Mouse (Mus musculus) cerebellum, adult 9-10 months (tissue): ENCODE results near the gene Ano4.

Source experiments
- DNase-seq: peaks from one replicate; pipeline ENCODE4 v3.0.0; 2022

Ano4 gene

DNA sequence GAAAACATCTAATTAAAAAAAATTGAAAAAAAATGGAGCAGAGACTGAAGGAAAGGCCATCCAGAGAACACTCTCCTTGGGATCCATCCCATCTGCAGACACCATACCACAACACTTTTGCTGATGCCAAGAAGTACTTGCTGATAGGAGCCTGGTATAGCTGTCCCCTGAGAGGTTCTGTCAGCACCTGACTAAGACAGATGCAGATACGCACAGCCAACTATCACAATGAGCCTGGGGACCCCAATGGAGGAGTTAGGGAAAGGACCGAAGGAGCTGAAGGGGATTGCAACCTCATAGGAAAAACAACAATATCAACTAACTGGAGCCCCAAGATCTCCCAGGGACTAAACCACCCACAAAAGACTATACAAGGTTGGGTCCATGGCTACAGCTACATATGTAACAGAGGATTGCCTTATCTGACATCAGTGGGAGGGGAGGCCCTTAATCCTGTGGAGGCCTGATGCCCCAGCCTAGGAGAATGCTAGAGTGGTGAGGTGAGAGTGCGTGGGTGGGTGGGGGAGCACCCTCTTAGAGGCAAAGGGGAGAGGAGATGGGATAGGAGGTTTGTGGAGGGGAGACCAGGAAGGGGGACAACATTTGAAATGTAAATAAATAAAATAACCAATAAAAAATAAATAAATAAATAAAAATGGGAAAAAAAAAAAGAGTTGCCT lies 71.4 kb downstream of the Ano4 start:
- no peak for DNase-seq

DNA sequence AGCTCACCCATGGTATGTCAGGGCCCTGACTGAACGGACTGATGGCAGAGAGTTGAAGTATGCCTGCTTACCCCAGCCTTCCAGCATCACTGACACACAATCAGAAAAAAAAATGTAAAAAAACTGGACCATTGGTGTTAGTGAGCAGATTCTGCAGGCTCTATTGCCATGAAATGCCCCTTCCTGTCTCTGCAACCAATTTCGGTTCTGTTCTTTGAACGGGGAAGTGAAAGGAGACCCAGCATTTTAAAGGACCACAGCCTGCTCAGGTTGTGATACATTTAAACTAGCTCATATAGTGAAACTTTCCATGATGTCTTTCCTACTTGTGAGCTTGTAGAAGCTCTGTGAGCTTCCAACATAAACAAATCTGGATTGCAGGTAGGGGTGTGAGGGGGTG lies 77.2 kb downstream of the Ano4 start:
- DNase-seq: no peak

DNA sequence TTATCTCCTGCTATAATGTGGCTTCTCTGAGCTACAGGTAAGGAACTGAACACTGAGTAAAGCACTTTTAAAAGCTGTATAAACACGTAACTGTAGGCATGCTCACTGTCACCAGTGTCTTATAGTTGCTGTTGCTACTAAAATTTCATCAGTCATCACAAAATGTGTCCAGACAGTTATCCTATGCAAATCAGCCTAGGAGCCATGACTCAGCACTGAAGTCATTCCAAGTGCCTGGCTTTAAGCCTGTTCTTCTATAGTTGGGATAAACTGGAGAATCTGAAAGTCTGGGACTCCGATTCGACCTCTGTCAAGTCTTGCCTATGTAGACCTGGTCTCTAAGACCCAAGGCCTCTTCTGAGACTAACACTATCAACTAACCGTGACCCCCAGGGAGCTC lies 81.2 kb downstream of the Ano4 start:
- no peak for DNase-seq

DNA sequence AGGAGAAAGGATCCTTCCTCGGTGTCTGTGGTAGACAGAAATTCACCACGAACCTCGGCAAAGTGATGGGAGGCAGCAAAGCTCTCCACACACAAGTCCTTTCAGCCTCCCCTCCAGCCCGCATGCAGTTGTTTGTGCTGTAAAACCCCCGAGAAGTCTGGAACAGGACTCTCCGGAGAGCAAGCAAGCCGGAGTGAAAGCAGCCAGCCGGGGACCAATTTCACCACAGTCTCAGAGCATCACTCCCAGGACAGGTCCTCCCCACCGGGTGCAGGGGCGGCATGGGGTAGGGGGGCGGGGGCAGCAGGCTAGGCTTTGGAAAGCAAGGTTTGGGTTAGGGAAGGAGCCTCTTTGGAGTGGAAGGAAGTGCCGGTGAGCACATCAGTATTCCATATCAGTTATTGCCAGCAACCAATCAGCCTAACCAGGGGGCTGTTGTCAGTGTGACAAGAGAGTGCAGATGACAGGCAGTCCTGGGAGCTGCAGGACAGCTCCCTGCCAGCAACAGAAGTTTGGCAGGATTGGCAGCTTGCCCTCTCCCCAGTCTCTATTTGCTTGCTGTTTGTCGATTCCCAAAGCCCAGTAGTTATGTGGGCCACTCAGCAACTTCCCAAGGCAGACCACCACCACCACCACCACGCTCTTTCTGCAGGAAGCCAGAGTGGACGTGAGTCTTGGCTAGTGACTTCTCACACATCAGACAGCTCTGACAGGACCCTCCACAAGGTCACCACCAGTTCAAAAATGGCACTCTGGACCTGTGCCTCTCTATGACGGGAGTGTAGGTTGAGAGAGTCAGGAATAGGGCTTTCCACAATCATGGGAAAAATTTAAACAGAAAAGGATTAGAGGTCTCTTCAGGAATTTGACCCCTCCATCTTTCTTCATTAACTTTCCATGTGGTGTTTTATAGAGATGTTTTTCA lies 86.8 kb downstream of the Ano4 start:
- no peak for DNase-seq

DNA sequence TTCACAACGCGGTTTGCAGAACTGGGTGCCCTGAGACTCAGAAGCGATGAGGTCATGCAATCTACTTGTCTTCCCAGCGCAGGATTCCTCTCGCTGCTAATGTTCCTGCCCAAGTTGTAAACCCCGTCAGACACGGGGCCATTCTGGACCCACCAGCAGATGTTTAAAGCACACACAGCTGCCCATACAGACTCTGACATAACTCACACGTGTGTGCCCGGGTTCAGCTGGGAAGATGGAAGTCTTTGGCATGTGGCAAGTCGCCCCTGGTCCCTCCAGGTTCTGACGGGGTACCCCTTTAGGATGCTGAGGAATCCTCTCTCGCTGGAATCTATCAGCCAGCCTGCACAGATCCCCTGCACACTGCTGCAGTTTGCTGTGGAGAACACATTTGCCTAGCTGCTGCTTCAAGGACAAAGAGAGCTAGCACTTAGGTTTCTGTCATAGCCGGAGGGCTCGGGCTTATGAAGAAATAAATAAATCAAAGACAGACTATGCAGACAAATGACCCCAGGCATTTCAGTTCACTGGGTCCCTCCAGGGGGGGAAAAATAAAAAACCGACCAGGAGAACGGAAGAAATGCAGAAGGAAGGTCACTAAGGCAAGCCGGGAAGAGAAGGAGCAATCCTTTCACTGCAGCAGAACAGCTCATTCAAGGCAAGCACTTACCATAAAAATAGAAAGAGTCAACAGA lies 87.7 kb downstream of the Ano4 start:
- DNase-seq: no peak

DNA sequence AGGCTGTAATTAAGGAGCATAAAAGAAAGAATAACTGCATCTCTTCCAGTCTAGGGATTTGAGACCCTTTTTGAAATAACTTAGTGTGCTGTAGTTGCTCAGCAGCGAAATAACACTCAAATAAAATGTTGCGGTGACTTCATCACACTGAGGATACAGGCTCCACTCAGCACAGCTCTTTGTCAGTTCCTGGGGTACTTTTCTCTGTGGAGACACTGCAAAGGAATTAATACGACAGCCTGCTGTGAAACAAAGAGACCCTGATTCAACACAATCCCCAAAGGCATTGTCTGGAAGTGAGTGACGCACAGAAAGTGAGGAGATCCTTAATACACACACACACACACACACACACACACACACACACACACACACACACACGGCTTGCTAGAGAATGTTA lies 89.8 kb downstream of the Ano4 start:
- no peak for DNase-seq

DNA sequence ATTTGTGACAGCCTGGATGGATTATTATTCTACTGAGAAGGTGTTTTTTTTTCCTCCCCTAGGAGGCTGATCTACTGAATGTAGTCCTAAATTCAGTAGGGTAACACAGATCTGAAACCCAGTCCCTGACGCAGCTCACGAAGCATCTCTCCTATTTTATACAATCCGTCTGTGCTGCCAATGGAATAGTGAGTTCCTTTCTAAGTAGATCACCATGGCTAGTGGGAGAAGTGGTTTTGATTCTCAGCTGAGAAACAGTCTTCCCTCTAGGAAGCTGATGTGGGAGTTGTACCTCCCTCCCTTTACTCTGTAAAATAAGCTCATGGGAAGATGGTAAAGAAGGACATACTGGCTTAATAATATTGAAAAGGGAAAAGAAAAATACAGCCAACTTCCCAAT lies 90.8 kb downstream of the Ano4 start:
- no peak for DNase-seq

DNA sequence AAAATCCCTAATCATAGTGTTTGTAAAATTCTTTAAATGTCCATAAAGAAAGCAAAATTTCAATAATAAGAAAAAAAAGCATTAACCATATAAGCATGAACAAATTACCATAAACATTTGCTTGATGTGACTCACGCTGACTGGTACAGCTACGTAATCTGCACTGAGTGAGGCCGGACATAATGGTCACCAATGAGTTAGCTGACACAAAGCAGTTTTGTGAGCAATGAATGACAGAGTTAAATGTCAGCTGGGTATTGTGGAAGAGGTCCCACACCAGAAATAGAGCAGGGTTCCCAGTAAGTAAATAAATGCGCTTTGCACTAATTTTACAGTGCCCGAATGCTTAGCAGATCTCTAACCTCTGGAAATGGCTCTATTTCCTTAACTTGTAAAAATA lies 91.9 kb downstream of the Ano4 start:
- DNase-seq: no peak

DNA sequence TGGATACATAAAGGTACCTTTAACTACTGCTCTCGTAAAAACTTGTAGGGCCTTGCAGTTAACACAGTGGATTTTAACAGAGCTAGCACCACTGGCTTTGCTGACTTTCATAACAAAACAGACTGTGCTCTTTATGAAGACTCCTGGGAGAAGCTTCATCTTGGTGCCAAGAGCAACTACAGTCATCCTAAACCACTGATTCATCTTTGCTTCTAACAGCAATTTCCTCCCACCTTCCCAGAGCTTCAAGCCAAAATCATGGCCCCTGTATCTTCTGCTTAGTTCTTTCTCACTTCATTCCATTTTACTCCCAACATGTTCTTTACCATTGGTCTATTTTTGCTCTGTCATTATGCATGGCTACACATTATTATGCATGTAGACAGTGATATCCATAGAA lies 100.8 kb downstream of the Ano4 start:
- DNase-seq: no peak

DNA sequence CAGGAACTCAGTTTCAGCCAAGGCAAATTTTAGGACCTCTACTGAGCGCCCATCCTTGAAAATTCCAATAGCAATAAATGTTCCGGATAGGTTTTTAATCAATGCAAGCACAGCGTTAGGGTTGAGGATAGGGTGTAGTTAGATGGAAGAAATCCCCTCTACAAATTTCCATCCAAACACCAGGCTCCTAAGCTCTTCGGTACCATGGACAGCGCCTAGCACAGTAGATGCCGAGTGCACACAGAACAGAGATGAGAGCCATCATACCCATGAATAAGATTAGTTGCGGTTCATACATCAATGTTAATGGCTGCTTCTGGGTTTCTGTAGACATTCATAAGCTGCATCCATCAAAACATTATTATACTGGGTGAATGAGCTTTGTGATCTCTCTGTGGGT lies 120.0 kb downstream of the Ano4 start:
- DNase-seq: no peak

DNA sequence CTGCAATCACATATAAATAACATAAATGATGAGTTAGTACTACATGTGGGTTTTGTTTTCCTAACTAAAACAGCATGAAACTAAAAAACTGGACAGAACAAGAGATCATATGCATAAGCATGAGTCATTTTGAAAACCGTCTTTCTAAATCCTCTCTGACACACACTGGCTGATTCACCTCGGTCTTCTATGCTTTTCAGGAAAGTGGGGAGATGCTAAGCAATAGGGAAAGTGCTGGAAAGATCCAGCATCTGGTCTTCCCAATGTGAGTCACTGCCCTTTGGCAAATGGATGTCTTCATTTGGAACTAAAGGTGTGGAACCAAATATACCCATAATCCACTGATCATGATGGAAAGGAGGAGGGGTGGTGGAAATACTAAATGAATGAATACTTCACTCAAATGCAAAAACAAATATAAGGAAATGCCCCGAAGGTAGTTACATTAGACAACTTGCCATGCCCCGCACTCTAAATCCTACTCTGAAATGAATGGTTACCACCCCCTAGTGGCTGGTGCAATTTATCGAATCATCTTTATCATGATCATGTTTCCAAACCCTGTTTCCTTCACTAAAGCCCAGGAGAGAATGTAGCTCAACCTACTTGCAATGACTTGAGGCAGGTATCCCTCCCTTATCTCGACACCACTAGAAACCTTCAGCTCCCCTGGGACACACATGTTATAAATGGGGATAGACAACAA lies 122.1 kb downstream of the Ano4 start:
- no peak for DNase-seq

DNA sequence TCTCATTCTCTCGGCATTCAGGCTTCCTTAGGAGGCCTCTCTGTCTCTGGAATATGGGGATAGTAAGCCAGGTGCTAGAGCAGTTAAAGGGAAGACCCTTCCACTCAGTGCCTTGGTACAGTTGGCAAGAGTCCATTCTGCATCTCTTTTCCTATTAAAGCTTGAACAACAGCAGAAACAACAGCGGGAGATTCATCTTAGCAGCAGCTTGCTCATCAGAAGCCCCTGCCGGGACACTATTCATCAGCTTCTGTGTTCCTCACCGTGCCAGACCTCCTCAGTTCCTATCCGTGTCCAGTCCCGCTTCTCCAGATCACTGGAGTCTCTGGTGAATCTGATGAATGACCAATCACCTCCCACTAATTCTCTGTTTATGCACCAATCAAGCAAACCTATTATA lies 128.5 kb downstream of the Ano4 start:
- DNase-seq: no peak

DNA sequence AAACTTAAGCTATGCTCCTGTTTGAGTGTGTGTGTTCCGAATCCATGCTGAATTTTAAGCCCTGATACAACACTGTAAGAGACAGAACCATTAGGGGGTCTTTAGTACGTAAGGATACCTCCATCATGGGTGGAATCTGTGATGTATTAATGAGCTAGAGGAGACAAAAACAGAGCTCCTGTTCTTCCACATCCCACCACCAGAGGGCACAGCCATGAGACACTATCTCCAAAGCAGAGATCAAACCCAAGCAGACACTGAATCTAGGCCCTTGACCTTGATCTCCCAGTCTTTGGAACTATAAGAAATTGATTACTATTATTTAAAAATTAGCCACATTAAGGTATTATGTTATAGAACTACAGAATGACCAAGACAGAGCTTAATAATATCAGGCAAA lies 138.7 kb downstream of the Ano4 start:
- peak; percentile 22 for DNase-seq

DNA sequence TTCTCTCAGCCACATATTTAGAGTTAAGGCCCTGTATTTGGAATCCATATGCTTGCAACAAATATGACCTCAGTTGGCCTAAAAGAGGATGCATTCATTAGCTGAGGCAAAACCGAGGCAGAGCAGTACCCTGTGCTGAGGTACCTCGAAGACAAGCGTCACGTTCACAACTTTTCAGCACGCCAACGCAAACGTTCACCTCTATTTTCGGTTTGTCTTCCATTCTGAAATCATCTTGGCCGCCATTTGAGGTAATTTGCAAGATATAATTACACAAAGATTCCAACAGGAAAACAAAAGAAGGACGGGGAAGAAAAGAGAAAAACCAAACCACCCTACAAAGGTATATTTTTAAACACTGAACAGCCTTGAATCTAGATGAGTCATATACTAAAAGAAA lies 148.1 kb downstream of the Ano4 start:
- no peak for DNase-seq

DNA sequence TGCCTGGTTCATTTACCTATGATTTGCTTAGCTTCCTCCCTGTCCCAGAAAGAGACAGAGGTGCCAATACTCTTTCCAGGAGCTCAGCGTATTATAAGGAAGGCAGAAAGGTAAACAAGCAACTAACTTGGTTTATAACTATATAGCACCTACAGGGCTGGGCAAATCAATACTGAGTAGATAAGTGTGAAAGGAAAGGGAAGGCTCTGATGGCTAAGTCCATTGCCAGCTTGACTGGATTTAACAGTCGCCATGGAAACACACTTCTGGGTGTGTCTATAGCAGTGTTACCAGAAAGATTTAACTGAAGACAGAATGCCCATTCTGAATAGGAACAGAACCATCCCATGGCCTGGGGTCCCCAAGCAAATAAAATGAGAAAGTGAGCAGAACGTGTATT lies 149.5 kb downstream of the Ano4 start:
- DNase-seq: no peak

DNA sequence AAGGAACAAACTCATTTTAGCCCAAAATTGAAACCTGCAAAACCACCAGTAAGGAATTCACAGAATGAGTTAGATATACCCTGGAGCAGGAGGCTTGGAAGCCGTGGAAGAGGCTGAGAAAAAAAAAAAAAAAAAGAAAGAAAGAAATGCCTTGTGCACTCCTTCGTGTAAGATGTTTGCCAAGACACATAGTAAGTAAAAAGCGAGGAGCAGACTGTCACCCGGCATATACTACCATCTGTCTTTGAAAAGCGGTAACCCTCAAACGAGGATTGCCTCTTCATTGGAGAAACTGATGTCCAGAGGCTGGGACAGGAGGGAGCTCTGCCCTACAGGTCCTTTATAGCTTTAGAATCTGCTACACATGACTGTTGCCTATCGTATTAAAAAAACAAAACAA lies 150.1 kb downstream of the Ano4 start:
- DNase-seq: no peak

DNA sequence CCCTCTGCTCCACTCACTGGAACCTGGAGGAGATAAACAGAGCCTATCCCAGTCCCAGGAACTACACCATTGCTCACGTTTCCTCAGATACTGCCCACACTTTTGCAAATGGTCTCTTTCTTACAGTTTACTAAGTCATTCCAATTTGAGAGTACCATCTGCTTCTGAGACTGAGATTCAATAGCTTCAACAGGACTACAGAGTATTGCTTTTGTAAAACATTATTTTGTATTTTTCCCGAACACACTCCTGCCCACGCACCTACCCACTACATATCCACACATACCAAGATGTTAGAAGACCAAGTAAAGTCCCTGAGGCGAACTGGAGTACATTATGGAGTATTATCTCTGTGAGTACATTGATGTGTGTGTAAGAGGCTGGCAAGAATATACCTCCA lies 166.6 kb downstream of the Ano4 start:
- DNase-seq: no peak

DNA sequence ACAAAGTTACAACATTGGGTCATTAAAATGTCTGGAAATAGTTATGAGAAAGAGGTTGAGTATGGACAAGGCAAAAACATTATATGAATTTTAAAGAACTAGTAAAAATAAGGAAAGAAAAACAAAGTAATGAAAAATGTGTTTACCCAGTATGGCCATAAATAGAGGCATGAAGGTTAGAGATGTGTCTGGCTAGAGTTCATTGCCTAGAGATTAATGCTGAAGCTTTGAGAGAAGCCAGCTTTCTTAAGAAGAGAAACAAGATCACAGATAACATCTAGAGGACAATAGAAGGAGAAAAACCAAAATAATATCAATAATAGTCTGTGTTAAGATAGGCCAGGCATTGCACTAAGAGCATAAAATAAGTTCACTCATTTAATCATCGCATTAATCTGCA lies 180.0 kb downstream of the Ano4 start:
- no peak for DNase-seq

DNA sequence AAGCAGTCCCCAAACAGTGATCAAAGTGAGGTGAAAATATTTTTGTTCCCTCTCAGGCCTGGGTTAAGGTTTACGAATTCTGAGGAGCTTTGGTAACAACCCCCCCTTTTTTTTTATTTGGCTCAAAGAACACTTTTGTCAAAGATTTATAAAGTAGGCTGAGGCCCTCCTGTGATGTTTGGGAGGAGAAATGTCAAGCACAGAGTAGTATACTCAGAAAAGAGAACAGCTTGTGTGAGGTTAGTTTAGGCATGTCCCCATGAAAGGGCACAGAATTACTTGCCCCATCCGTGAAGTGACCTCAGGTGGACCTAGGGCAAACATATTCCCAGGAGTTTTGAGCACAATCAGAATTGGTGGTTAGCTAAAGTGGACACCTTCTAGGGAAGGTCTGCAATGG lies 189.1 kb downstream of the Ano4 start:
- DNase-seq: no peak

DNA sequence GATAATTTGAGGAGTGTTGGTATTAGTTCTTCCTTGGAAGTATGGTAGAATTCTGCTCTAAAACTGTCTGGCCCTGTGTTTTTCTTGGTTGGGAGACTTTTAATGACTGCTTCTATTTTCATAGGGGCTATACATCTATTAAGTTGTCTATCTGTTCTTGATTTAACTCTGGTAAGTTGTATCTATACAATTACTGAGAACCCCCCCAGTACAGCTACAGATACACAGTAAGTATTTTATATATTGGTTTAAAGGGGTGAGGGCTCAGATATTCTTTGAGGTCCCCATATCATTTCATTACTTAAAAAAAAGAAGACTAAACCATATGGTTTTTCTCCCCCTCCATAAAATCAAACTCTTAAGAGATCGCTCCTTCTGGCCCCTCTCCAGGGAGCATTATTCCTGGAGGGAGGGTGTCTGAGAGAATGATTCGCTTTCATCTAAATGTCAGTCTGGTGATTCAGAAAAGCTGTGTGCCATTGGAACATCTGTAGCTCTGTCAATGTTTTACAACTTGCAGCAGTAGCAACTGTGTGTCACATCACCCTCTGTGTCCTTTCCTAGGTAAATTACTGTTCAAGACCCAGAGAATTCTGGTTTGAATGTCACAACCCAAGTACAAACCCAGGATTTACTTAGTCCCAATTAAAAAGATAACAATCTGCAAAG lies 189.6 kb downstream of the Ano4 start:
- no peak for DNase-seq

DNA sequence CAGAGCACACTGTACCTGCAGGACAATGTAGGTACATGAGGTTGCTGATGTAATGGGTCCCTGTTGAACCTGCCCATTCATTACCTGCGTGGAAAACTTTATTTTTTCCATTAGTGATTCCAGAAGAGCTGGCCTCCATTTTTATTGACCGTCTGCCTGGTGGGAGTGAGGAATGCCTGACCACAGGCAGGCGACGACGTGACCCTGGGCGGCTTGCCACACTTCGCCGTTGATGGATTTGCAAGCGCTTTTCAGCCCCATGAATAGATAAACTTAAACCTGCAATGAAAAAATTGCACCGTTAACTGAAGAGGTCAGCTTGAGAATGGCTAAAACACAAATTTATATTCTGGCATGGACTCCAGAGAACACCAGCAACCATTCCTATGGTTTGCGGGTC lies 195.4 kb downstream of the Ano4 start:
- DNase-seq: no peak

DNA sequence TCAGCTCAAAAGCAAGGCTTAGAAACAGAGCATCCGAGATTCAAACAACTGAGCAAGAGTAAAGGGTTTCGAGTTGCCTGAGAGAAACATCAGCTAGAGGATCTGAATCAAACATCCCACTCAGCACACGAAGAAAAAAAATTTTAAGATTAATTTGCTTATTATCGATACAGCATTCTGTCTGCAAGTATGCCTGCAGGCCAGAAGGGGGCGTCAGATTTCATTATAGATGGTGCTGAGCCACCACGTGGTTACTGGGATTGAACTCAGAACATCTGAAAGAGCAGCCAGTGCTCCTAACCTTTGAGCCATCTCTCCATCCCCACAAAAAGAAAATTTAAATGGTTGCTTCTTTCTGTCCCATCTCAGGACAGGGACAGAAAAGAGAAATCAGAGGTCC lies 223.2 kb downstream of the Ano4 start:
- DNase-seq: no peak

DNA sequence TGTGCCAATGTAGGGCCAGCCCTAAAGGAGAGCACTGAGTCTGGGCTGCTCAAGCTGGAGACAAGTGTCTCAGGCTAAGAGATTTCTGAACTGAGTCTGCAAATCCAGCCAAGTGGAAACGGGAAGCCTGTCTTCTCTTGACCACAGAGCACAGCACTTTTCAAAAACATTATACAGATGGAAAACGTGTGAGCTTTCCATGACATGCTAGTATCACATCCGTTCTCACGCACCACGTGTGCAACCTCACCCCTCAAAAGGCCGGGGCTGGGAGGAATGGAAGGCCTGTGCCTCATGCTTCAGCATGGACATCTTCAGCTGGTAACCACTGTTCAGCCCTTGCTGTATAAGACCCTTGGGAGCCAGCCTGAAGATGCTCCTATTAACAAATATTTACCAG lies 230.2 kb downstream of the Ano4 start:
- DNase-seq: no peak
